Mouse (Mus musculus): Measurements from ENCODE around the gene Enox1. TPM values are rescaled to one million over a fixed set of nuclear protein-coding genes. Genes with fewer than 3 reads are reported as not detected.

Gene Enox1
- total and polyA plus RNA-seq, 3 experiments, result 0.23 to 0.80 (median 0.78) TPM

DNA sequence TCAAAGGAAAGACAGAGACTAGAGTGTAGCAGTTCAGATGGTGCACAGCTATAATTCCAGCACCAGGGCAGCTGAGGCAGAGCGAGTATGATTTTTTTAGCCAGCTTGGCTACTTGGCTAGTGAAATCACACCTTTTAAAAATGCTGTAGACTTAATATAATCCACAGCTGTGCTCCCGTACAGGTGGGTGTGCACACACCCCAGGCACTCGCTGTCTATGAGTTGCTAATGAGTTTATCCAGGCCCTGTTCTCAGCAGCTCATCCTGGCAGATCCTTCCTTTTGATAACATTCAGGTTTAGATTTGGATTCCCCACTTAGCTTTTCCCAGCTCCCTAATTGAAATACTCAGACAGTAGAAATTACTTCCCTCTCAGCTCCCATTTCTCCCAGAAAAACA is 353.4 kb downstream of the Enox1 start:
- no peaks in the 10 kb centered on the region for H3K27me3 ChIP-seq (ENCODE audit: control insufficient read depth, insufficient read depth, low read length)
- no peaks in the 10 kb centered on the region for H3K4me1 ChIP-seq (ENCODE audit: control insufficient read depth, insufficient read depth, low read length)
- H3K4me3 ChIP-seq, result no peak overlapping the region
- WGBS, result 58% methylated on average over 3 of the region's 3 CpGs
- DNase-seq, result no peak
- no peak for TF ChIP-seq EP300 (IDR thresholded peaks at IDR 0.05; ENCODE audit: insufficient read depth, low read depth, low read length)
- no peak for TF ChIP-seq CTCF (IDR thresholded peaks at IDR 0.05)
- no peak for TF ChIP-seq POLR2A (IDR thresholded peaks at IDR 0.05; ENCODE audit: insufficient read depth, low read depth, low read length)
- no peak overlapping the region for H3K27ac ChIP-seq
- no peaks in the 10 kb centered on the region for H3K79me2 ChIP-seq (replicated peaks; ENCODE audit: control insufficient read depth, insufficient read depth, low read length)
- H3K9ac ChIP-seq (ENCODE audit: low read depth, low read length), result no peak overlapping the region
- H3K36me3 ChIP-seq (ENCODE audit: control insufficient read depth, insufficient read depth, low read length), result no peaks in the 10 kb centered on the region
- intact Hi-C loops (cut with DNase I), result no loop called here

DNA sequence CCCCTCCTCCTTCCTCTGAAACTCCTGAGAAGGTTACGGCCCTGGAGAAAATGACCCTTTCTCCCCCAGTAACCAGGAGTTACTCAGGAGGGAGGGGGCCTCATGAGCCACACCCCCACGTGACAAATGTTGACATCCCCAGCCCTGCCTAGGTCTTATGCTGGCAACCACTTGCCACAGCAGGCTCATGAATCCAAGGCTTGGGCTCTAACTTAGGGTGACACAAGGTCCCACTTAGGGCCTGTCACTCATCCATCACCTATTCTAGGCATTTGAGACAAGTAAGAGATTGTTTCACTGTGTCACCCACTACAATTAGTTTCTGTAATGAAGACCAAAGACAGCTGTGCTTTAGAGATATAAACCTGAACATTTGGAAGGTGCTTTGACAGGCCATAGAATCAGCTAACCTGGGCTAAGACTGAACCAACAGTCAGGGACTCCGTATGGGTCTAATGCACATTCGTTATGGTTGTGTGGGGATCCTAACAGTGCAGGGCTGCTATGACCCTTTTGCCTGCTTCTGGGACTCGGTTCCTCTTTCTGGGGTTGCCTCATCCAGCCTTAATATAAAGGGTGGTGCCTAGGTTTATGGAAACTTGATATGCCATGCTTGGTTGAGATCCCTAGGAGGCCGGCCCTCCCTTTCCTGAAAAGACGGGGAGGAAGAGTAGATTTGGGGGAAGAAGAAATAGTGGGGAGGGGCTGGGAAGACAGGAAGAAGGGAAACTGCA is 354.7 kb downstream of the Enox1 start:
- H3K4me1 ChIP-seq (ENCODE audit: control insufficient read depth, insufficient read depth, low read length), result no peaks in the 10 kb centered on the region
- no peaks in the 10 kb centered on the region for H3K36me3 ChIP-seq (ENCODE audit: control insufficient read depth, insufficient read depth, low read length)
- no peaks in the 10 kb centered on the region for H3K79me2 ChIP-seq (replicated peaks; ENCODE audit: control insufficient read depth, insufficient read depth, low read length)
- DNase-seq, result no peak
- no peak overlapping the region for H3K9ac ChIP-seq (ENCODE audit: low read depth, low read length)
- no peak for TF ChIP-seq POLR2A (IDR thresholded peaks at IDR 0.05; ENCODE audit: insufficient read depth, low read depth, low read length)
- H3K27ac ChIP-seq, result no peak overlapping the region
- no peaks in the 10 kb centered on the region for H3K27me3 ChIP-seq (ENCODE audit: control insufficient read depth, insufficient read depth, low read length)
- 78% methylated on average over 7 of the region's 7 CpGs for WGBS
- no peak overlapping the region for H3K4me3 ChIP-seq
- intact Hi-C loops (cut with DNase I), result no loop called here

DNA sequence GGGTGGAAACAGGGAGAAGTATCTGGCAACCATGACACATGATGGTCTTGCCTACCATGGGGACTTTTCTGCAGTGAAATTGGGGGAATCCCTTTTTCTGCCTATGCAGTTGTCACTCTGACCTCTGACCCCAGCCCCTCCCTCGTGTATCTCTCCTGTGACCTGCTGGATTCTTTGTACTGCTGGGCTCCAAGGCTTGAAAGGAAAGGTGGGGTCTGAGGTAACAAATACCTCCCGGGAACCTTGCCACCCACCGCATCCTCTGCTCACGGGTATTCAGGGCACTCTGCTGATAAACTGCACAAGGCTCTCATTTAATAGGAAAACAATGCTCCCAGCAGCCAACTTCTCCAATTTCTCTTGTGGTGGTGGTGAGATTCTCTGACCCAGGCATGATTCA is 361.5 kb downstream of the Enox1 start:
- no peak for TF ChIP-seq CTCF (IDR thresholded peaks at IDR 0.05)
- TF ChIP-seq EP300 (IDR thresholded peaks at IDR 0.05; ENCODE audit: insufficient read depth, low read depth, low read length), result no peak
- TF ChIP-seq POLR2A (IDR thresholded peaks at IDR 0.05; ENCODE audit: insufficient read depth, low read depth, low read length), result no peak
- WGBS, result 75% methylated on average over 4 of the region's 4 CpGs

DNA sequence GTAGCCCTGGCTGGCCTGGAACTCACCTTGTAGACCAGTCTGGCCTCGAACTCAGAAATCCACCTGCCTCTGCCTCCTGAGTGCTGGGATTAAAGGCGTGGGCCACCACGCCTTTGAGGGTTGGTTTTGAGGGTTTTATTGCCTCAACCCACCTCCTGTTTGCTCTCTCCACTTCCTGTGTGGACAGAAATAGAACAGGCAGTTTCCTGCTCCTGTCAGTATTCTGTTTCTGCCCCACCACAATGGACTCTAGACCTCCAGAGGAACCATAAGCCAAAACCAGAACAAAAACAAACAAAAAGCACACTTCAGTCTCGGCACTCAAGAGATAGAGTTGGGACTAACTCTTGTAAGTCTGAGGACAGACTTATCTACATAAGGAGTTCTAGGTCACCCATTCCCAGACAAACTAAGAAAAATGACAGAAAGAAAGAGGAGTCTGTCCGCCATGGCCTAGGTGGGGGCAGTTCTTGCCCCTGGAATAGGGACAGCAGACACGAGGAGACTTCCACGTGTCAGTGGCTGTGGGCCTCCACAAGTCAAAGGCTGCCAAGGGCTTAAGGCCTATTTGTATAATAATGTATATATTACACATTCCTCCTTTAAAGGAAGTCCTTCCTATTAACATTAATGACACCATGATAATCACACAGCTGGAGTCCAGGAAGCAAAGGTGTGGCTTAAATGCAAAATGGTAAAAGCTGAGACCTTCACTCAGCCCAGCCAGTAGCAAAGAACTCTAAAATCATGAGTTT is 362.6 kb downstream of the Enox1 start:
- H3K27me3 ChIP-seq (ENCODE audit: control insufficient read depth, insufficient read depth, low read length), result no peaks in the 10 kb centered on the region
- intact Hi-C loops (cut with DNase I), result no loop called here
- no peaks in the 10 kb centered on the region for H3K4me1 ChIP-seq (ENCODE audit: control insufficient read depth, insufficient read depth, low read length)
- no peak overlapping the region for H3K27ac ChIP-seq
- no peak for TF ChIP-seq CTCF (IDR thresholded peaks at IDR 0.05)
- TF ChIP-seq EP300 (IDR thresholded peaks at IDR 0.05; ENCODE audit: insufficient read depth, low read depth, low read length), result no peak
- no peak for TF ChIP-seq POLR2A (IDR thresholded peaks at IDR 0.05; ENCODE audit: insufficient read depth, low read depth, low read length)
- WGBS, result 46% methylated on average over 7 of the region's 7 CpGs
- no peak for DNase-seq
- H3K36me3 ChIP-seq (ENCODE audit: control insufficient read depth, insufficient read depth, low read length), result no peaks in the 10 kb centered on the region
- H3K4me3 ChIP-seq, result no peak overlapping the region
- no peaks in the 10 kb centered on the region for H3K79me2 ChIP-seq (replicated peaks; ENCODE audit: control insufficient read depth, insufficient read depth, low read length)
- H3K9ac ChIP-seq (ENCODE audit: low read depth, low read length), result no peak overlapping the region

More for the DNA sequence above, 361.5 kb downstream of the Enox1 start:
- intact Hi-C loops (cut with DNase I), result no loop called here
- no peak overlapping the region for H3K4me3 ChIP-seq
- no peaks in the 10 kb centered on the region for H3K36me3 ChIP-seq (ENCODE audit: control insufficient read depth, insufficient read depth, low read length)
- no peak overlapping the region for H3K9ac ChIP-seq (ENCODE audit: low read depth, low read length)
- no peak overlapping the region for H3K27ac ChIP-seq
- H3K27me3 ChIP-seq (ENCODE audit: control insufficient read depth, insufficient read depth, low read length), result no peaks in the 10 kb centered on the region
- no peak for DNase-seq
- H3K79me2 ChIP-seq (replicated peaks; ENCODE audit: control insufficient read depth, insufficient read depth, low read length), result no peaks in the 10 kb centered on the region
- H3K4me1 ChIP-seq (ENCODE audit: control insufficient read depth, insufficient read depth, low read length), result no peaks in the 10 kb centered on the region

DNA sequence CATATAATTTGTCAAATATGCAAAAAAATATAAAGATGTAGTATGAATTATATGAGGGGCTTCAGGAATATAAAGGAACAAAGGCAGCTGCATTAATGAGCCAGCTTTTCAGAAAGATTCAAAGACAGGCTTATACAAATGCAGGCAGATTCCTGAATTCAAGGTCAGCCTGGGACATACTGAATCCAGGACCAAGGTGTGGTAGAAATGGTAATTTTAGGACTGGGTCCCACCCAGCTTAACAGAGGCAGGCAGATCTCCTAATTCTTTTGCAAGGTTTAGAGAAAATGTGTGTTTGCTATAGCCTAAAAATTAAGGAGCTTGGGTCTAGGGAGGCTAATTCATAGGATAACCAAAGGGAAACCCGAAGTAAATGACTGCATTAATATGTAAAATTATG is 363.1 kb downstream of the Enox1 start:
- TF ChIP-seq CTCF (IDR thresholded peaks at IDR 0.05), result no peak
- no peak for TF ChIP-seq POLR2A (IDR thresholded peaks at IDR 0.05; ENCODE audit: insufficient read depth, low read depth, low read length)
- TF ChIP-seq EP300 (IDR thresholded peaks at IDR 0.05; ENCODE audit: insufficient read depth, low read depth, low read length), result no peak
- no peak overlapping the region for H3K9ac ChIP-seq (ENCODE audit: low read depth, low read length)
- no peaks in the 10 kb centered on the region for H3K36me3 ChIP-seq (ENCODE audit: control insufficient read depth, insufficient read depth, low read length)
- DNase-seq, result no peak
- no peaks in the 10 kb centered on the region for H3K79me2 ChIP-seq (replicated peaks; ENCODE audit: control insufficient read depth, insufficient read depth, low read length)
- H3K4me1 ChIP-seq (ENCODE audit: control insufficient read depth, insufficient read depth, low read length), result no peaks in the 10 kb centered on the region
- H3K4me3 ChIP-seq, result no peak overlapping the region
- 84% methylated on average over 1 of the region's 1 CpGs for WGBS
- intact Hi-C loops (cut with DNase I), result no loop called here
- no peaks in the 10 kb centered on the region for H3K27me3 ChIP-seq (ENCODE audit: control insufficient read depth, insufficient read depth, low read length)
- H3K27ac ChIP-seq, result no peak overlapping the region

DNA sequence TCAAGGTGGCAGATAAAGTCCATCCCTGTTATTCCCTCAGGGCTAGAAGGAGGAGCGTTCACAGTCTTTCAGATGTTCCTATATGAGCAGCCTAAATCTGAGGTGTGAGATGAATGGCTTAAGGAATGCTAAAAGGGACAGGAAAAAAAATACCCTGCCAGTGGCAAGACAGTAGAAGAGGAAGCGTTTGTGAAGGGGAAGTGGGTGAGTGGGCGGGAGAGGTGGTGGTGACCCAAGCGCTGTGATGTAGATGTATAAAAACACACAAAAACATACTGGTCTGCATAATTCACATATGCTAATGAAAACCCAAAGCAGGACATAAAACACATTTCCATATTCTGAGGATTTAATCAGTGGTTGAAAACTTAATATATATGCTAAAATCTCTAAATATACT is 367.7 kb downstream of the Enox1 start:
- Histone ChIP-seq H3K9ac (ENCODE audit: low read depth, low read length) (no peak overlapping the region), H3K4me3 (no peak overlapping the region), H3K27ac (no peak overlapping the region), H3K79me2 (replicated peaks; ENCODE audit: control insufficient read depth, insufficient read depth, low read length) (no peaks in the 10 kb centered on the region), H3K4me1 (ENCODE audit: control insufficient read depth, insufficient read depth, low read length) (no peaks in the 10 kb centered on the region), H3K27me3 (ENCODE audit: control insufficient read depth, insufficient read depth, low read length) (no peaks in the 10 kb centered on the region), H3K36me3 (ENCODE audit: control insufficient read depth, insufficient read depth, low read length) (no peaks in the 10 kb centered on the region)
- intact Hi-C loops (cut with DNase I), result no loop called here
- TF ChIP-seq CTCF (IDR thresholded peaks at IDR 0.05) (no peak), EP300 (IDR thresholded peaks at IDR 0.05; ENCODE audit: insufficient read depth, low read depth, low read length) (no peak), POLR2A (IDR thresholded peaks at IDR 0.05; ENCODE audit: insufficient read depth, low read depth, low read length) (no peak)
- DNase-seq, result peak in 1 of 2 experiments; percentile 18
- WGBS, result 59% methylated on average over 4 of the region's 4 CpGs
